In the genomic region with DNA sequence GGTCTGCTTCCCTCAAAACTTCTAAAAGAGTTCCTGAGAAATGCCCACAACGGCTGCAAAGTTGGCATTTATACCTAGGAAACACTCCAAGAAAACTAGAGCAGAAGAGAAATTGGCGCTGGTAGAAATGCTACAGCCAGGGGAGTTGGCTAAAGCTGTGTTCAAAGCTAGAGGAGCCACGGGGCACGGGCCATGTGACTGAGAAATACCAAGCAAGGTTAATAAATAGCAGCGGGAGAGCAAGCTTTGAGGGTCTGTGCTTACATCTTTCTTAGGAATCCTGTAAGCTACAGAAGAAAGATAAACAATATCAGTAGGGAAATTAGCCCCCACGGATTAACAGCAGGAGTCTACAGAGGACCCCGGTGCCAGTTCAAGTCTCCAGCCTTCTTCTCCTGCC, we compare ENCODE assay signal across 15 mouse cellular contexts.
DNase-seq lines count a peak whose midpoint lies in the region; ATAC-seq and TF ChIP-seq lines count a peak whose summit lies in the region.
"Had no signal": no experiment of that assay in that cellular context is flagged by ENCODE, and none has a peak within 500 bp of the region (broad histone marks: within the 10 kb centered on the region; RNA-seq: fewer than 3 reads in every experiment).

No protein-coding gene starts in this region.

- H3K27ac ChIP-seq in kidney, adult 2 months (ENCODE audit: insufficient read depth, low read depth, low read length), result peak overlapping the region; percentile 98
- H3K27ac ChIP-seq: embryonic facial prominence, embryonic 13.5 days; forebrain, embryonic 10.5 days; intestine, embryonic 15.5 days; stomach, postnatal 0 days had no signal

- peak overlapping the region; percentile 42 for H3K4me3 ChIP-seq in kidney, adult 2 months (ENCODE audit: insufficient read depth, low read depth, low read length)
- H3K4me3 ChIP-seq: embryonic facial prominence, embryonic 13.5 days; forebrain, embryonic 10.5 days; intestine, embryonic 15.5 days had no signal

- intact Hi-C loops in left cerebral cortex, postnatal 25 days (cut with DNase I), result no loop called here

- ATAC-seq in frontal cortex, adult (ENCODE audit: low TSS enrichment), result 0 out of 2 replicates have a peak, but pooled peaks have one; percentile 34
- ATAC-seq: intestine, embryonic 15.5 days; lung, postnatal 0 days had no signal

- H3K4me1 ChIP-seq in kidney, adult 2 months (ENCODE audit: control insufficient read depth, insufficient read depth, low read length), result peaks cover 13% of the 10 kb centered on the region; the same call in 1 of the 2 replicates

- WGBS in kidney, adult 2 months, result 21% methylated on average over 7 of the region's 7 CpGs

- no peak for TF ChIP-seq CTCF in kidney, adult 2 months (conservative IDR thresholded peaks at IDR 0.05; ENCODE audit: insufficient read depth, insufficient read length, low read depth, low read length)

- TF ChIP-seq POLR2A in kidney, adult 2 months (IDR thresholded peaks at IDR 0.05; ENCODE audit: low read depth, low read length), result no peak

- H3K36me3 ChIP-seq in kidney, adult 2 months (ENCODE audit: control insufficient read depth, insufficient read depth, low read length), result no peaks in the 10 kb centered on the region
- H3K36me3 ChIP-seq: embryonic facial prominence, embryonic 13.5 days; forebrain, embryonic 10.5 days; intestine, embryonic 15.5 days had no signal

- no peaks in the 10 kb centered on the region for H3K27me3 ChIP-seq in kidney, adult 2 months (replicated peaks; ENCODE audit: control insufficient read depth, insufficient read depth, low read length)
- H3K27me3 ChIP-seq: embryonic facial prominence, embryonic 13.5 days; intestine, embryonic 15.5 days had no signal

- DNase-seq in frontal cortex, postnatal 14 days (ENCODE audit: low spot score in 2 of 2), result no peak
- peak; percentile 7 to 46 for DNase-seq in left cerebral cortex, postnatal 25 days (ENCODE audit: low spot score in 2 of 2)
- DNase-seq in left cerebral cortex, adult 11 months (ENCODE audit: low spot score), result no peak
- peak; percentile 89 for DNase-seq in kidney, adult 2 months
- peak; percentile 57 to 70 for DNase-seq in kidney, postnatal 4 days
- no peak for DNase-seq in spleen, postnatal 4 days (ENCODE audit: low spot score in 2 of 2)
- DNase-seq: adrenal gland, postnatal 25 days; B cell, adult 2 months; thymus, postnatal 36 days had no signal

Comparison
In these comparisons a context has a peak if more than half of its experiments do, and no peak if none do; other contexts are left out.
1. DNase-seq: peak in left cerebral cortex, postnatal 25 days (2 of 2), kidney, adult 2 months (single experiment) and kidney, postnatal 4 days (2 of 2); none in frontal cortex, postnatal 14 days (0 of 2), left cerebral cortex, adult 11 months (single experiment) and spleen, postnatal 4 days (0 of 2).